Mouse (Mus musculus) lung, adult 2 months (tissue): ENCODE results near the gene Ceacam19.

ENCODE experiments used
- CTCF ChIP-seq: fragments of 200-500 bp; IDR thresholded peaks from 2 replicates; pipeline ENCODE4 v1.5.1; 2011; ENCODE audit warnings: mild to moderate bottlenecking, low read length, control low read depth; ENCODE audit not compliant: insufficient read depth
- POLR2A ChIP-seq: fragments of 200-500 bp; IDR thresholded peaks from 2 replicates; pipeline ENCODE4 v1.6.1; 2011; ENCODE audit warnings: low read depth, mild to moderate bottlenecking, control low read depth, low read length, borderline replicate concordance; ENCODE audit errors: extremely low read depth

DNA sequence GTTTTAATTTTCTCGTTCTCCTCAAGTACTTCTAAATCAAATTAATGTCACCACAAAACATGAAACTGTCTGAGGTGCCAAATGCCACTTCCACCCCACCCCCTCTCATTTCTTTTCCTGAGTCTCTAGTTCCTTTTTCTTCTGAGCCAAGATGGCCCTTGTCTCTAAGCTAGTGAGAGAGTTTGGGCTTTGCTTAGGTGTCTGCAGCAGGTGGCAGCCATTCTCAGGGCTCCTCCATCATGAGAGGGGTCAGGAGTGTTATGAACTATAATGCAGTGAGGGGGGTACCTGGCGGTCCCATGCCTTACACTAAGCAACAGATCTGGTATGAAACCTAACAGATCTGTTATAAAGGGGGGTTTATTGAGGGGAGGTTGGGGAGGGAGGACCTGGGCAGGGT lies 35.6 kb upstream of the Ceacam19 start:
- TF ChIP-seq CTCF (no peak), POLR2A (no peak)
